Mouse (Mus musculus): ENCODE measurements around the gene Nfe2l2.
A peak's percentile ranks its signal among the peaks of the same experiment; 100 is the strongest.

- TF ChIP-seq CTCF (IDR thresholded peaks at IDR 0.05; ENCODE audit: low read depth) (no peak), EP300 (IDR thresholded peaks at IDR 0.05; ENCODE audit: low read depth) (0 out of 2 replicates have a peak, but pooled peaks have one; percentile 65)
These were observed 61.5 kb downstream of the Nfe2l2 start for GRCm38 (mm10) chr2:75642795-75643550.

Measured in heart, postnatal 0 days (tissue).